Mouse (Mus musculus) megakaryocyte progenitor cell, adult 5-6 weeks (primary cell): ENCODE data around the gene Pianp. TPM values are rescaled to one million over a fixed set of nuclear protein-coding genes. Genes with fewer than 3 reads are reported as not detected.

ENCODE experiments used
- ATAC-seq: replicated peaks from 2 replicates; pipeline ENCODE4 v1.8.0; 2016; ENCODE audit warnings: mild to moderate bottlenecking, moderate TSS enrichment, inconsistent platforms; ENCODE audit not compliant: poor library complexity
- total RNA-seq, 2 experiments: library from RNA; stranded (forward) in 1 of 2; stranded (reverse) in 1 of 2; fragments of 157-497, 149-512 nt in 1 of 2; fragments of 200-1000 nt in 1 of 2; gene quantifications; 2 replicates each; pipeline versions ENCODE4 v1.2.3 to v1.2.4; 2015 to 2017

Gene Pianp
- total RNA-seq, 2 experiments from 2014 or later: 0.15 TPM; not detected in 1

DNA sequence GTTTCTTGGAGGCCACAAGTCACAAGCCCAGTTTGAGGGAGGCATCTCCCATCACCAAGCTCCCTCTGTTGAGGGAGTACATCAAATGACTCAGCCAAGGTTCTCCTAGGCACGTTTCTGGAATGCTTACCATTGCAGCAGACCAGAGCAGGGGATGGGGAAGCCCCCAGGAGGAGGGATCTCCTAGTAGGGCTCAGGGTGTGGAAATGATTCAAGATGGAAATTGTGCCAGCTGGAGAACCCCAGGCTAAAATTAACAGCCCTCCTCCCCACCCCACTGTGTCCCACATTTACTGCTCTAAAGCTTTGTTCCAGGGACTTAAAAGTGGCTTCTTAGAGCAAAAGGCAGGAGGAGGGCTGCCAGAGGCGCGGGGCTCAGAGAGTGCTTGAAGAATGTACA lies 8.6 kb downstream of the Pianp start:
- ATAC-seq: no peak

DNA sequence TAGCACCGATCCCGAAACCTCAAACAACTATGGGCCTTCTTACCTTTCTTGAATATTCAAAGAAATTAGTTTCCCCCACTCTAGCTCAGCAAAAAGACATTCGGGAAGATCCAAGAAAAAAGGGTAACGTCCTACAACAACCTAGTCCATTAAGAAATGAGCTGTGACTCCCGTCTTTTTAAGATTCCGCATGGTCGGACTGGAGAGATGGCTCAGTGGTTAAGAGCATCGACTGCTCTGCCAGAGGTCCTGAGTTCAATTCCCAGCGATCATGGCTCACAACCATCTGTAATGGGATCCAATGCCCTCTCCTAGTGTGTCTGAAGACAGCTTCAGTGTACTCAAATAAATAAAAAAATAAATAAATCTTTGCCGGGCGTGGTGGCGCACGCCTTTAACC lies 11.6 kb downstream of the Pianp start:
- ATAC-seq: no peak

DNA sequence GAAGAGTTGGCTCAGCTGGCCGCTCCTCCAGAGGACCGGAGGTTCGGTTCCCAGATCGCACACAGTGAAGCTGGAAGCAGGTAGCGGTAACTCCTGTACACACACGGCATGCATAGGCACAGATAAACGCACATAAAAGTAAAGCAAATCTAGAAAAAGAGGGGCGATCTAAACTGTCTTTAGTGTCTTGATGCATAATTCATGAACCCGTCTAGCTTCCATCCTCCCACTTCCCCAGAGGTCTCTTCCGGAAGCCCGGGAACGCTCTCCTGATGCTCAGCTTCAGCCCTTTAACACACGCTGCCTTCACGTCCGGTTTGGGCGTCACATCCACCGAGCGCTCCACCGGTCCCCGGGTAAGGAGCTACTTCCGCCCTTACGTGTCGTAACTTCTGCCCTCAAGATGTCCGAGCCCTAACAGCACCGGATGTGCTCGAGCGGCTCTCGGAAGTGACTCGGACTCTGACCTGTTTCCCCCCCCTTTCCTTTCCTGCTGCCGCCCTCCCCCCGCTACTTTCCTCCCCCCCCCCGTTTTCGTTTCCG lies 12.2 kb downstream of the Pianp start:
- peak; percentile 94 for ATAC-seq

DNA sequence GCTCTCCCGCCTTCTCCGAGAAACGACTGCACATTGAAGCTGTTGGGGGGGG lies 12.5 kb downstream of the Pianp start, which contains the start of gene Zfp384:
Gene Zfp384, plus strand, starts transcription at position 17 of the 52 bp plus-strand sequence.
- ATAC-seq: no peak

DNA sequence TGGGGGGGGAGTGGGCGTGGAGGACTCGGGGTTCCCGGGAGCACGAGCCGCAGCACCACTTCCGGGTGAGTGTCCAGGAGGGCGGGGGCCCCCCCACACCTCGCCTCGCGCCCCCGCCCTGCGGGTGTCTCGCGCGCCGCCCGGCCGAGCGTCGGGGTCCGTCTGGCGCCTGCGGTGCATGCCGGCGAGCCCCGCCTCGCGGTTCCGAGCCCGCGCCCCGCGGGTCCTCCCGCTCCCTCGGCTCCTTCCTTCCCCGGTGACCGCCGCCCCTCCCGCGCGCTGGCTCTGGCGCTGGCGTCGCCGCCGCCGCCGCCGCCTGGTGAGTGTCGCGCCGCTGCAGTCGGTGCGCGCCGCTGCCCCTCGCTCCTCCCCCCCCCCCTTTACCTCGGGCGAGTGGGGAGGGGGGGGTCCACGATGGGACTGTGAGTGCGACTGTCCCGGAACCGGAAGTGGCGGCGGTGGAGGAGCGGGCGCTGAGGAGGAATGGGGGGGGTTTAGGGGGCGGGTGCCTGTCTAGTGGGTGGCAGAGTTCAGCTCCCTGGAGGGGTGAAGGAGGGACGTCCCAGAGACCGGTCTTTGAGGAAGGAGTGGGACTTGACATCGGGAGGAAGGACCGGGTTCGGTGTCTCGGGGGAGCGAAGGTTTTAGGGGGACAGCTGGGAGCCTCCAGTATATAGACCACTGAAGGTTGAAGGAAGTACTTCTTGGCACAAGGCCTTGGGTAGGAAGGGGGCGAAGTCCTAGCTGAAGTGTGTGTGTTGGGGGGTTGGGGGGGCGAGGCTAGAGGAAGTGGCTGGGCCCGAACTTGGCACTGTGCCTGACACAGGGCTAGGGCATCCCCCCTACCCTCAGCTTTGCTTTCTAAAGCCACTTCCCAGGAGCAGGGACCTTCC lies 12.9 kb downstream of the Pianp start:
- peak; percentile 68 for ATAC-seq

DNA sequence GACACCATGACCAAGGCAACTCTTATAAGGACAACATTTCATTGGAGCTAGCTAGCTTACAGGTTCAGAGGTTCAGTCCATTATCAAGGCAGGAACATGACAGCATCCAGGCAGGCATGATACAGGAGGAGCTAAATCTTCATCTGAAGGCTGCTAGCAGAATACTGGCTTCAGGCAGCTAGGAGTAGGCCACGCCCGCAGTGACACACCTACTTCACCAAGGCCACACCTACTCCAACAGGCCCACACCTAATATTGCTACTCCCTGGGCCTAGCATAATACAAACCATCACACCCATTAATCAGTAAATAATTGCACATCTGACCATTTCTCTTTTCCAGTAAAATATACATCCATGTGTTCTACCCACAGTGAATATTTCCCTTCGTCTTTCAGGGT lies 21.2 kb downstream of the Pianp start:
- peak; percentile 88 for ATAC-seq

DNA sequence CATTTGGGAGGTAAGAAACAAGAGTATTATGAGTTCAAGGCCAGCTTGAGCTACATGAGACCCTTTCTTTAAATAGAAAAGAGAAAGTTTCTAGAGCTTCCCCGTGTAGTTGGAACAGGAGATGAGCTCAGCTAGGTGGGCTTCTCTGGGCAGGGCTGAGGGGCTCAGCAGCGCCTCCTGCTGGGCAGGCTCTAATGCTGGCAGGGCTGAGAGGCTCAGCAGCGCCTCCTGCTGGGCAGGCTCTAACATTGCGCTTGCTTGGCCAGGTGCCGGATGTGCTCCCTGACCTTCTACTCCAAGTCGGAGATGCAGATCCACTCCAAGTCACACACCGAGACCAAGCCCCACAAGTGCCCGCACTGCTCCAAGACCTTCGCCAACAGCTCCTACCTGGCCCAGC lies 34.0 kb downstream of the Pianp start:
- ATAC-seq: peak; percentile 99

DNA sequence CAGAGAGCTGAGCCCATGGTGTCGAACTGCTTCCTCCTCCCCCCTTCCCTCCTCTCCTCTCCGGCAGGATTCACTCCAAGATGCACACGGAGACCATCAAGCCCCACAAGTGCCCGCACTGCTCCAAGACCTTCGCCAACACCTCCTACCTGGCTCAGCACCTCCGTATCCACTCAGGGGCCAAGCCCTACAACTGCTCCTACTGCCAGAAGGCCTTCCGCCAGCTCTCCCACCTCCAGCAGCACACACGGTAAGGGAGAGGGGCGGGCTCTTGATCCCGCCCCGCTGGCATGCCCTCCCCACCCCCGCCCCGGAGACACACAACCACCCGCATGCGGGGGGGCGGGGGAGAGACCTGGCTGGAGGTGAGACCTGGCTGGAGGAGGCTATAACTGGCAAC lies 35.1 kb downstream of the Pianp start:
- ATAC-seq: no peak

DNA sequence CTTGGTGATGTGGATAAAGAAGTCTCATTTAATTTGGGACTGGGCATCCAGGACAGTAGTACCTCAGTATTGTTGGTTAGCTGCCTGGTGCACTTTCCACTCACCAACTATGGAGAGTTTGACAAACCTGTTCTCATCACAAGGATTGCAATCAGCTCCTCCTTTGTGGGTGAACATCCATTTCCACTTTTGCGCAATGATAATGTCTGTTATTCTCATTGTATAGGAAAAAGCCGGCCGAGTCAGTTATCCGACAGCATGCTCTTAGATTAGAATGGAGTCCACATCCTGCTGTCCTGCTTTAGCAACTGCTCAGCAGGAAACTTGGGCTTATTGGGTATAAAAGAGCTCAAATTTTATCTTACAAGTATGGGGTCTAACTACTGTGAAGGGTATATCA lies 42.2 kb downstream of the Pianp start:
- ATAC-seq: no peak

DNA sequence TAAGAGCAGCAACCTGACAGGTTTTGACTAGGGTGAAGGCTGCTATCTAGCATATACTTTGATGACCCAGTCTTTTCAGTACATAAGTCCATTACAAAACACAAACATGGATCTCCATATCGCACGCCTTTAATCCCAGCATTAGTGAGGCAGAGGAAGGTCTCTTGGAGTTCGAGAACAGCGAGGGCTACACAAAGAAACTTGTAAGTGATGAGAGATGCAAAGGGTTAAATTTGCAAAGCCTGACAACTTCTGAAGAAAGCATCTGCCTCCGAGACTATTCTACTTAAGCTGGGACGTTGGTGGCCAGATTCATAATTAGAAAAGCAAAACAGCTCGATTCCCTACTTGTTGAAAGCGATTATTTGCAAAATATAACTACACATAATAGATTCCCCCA lies 42.6 kb downstream of the Pianp start:
- ATAC-seq: peak; percentile 17

DNA sequence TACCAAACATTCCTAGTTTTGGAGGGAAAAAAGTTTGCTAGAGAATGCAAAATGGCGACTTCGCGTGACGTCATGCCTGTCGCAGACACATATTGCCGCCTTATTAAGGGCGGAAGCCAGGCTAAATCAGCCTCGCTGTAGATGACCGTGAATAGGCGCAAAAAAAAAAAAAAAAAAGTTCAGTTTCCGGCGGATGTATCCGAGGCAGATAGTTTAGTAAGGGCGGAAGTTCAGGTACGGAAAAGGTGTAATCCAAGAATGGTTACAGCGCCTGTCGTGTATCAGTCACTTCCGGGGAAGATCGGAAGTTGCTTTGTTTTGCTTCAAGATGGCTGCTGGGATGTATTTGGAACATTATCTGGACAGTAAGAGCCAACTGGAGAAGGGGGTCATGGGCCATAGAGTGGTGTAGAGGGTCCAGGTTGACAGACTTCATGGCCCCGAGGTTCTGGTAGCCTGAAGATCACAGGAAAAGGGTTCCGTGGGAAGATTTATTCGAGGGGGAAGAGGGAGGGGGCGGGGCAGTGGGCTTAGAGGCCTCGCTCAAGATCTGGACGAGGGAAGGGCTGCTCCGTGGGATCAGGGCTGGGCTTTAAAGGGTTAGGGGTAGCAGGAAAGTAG lies 43.1 kb downstream of the Pianp start, which contains the start of gene Ing4:
Gene Ing4, plus strand, starts transcription at position 228 of the 621 bp plus-strand sequence.
- peak; percentile 91 for ATAC-seq

DNA sequence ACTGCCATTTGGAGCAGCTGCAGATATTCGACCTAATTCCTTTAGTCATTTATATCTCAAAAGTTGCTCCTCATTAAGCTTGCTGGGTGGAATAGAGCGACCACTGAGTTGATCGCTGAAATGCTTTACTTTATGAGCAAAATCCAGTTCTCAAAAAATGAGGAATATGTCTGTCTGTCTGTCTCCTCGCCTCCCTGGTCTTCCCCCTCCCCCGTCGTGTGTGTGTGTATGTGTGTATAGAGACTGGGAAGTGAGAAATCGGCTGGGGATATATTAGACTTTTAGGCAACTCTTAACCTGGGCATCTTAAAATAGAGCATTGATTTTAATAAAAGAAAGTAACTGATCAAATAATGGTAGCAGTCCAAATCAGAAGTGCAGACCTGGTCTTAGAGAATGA lies 43.7 kb downstream of the Pianp start:
- ATAC-seq: no peak

DNA sequence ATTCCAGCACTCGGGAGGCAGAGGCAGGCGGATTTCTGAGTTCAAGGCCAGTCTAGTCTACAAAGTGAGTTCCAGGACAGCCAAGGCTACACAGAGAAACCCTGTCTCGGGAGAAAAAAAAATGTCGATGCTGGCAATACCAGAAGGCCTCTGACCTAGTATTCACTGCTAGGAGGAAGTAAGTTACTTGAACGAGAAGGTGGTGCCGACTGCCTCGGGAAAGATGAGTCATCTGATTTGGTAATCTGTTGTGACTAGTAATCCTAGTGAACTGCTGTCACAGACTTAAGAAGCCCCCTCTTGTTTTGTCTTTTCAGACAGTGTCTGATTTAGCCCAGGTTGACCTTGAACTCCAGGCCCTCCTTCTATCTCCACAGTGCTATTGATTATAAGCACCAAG lies 44.6 kb downstream of the Pianp start:
- peak; percentile 55 for ATAC-seq

DNA sequence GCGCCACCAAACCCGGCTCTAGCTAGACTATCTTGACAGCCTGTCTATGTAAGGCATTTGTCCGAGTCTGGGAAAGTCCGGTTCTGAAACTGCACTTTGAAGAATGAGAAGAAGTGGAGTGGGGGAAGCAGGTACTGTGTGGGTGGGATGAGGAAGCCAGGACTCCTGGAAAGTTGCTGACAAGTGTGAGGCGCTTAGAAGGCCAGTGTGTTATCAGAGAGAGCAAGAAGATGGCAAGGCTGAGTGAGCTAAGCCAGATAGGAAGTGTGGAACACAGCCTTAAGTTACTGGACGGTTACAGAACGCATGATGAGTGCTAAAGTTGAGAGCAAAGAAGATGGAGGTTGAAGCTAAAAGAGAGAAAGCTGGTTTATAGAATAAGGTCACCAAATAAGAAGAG lies 45.6 kb downstream of the Pianp start:
- no peak for ATAC-seq

DNA sequence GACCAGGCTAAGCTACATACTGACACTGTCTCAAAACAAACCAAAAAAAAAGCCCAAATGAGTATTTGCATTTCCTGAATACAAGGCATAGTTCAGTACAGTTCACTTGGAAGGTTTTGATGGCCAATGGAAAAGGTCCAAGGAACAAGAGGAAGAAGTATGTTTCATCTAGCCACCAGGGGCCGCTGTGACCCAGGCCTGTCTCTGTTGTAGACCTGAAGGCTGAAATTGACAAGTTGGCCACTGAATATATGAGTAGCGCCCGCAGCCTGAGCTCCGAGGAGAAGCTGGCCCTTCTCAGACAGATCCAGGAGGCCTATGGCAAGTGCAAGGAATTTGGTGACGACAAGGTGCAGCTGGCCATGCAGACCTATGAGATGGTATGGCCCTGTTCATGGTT lies 50.2 kb downstream of the Pianp start:
- peak; percentile 93 for ATAC-seq

DNA sequence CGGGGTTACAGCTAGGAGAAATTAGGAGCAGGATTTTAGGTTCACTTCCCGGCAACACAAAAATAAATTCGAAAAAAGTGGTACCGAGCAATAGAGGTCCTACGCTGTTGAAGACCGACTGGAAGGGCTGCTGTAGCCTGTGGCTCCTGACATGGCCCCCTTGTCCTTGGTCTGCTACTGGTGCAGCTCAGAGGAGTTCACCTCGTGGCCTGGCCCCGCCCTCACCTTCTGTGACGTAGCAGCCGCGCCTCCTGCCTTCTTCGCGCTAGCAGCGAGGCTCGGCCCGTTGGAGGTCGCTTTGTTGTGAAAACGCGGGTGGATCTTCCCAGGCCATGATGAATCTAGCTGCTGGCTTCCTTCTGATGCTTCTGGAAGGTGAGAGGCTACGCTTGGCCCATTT lies 53.2 kb downstream of the Pianp start, which contains the start of gene Acrbp:
Gene Acrbp, plus strand, starts transcription at position 12 of the 400 bp plus-strand sequence.
- ATAC-seq: no peak

DNA sequence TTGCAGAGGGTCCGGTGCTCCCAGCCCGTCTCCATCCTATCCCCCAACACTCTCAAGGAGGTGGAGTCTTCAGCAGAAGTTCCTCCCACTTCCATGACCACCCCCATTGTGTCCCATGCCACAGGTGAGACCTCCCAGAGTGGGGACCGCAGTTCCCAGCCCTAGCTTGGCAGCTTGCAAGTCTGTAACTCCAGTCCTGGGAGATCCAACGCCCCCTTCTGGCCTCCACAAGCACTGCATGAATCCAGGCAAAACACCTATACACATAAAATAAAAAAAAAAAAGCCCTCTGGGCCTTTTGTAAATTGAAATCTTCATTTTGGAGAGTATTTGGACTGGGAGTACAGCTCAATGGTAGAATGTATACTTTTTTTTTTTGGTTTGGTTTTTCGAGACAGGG lies 54.7 kb downstream of the Pianp start:
- peak; percentile 63 for ATAC-seq

Other genes with a start within 250 kb of the Pianp start
- gene Gm45234, start 240.7 kb upstream of the Pianp start, total RNA-seq (2015): not detected in 2 replicates
- gene Gm45234, start 240.7 kb upstream of the Pianp start, total RNA-seq (2017): not detected in 2 replicates
- gene Atn1, start 240.2 kb upstream of the Pianp start, total RNA-seq (2015): 25.2 and 25.7 TPM in 2 replicates
- gene Atn1, start 240.2 kb upstream of the Pianp start, total RNA-seq (2017): 1.2 and 2.9 TPM in 2 replicates
- not detected in 2 replicates for gene Eno2, start 227.0 kb upstream of the Pianp start, total RNA-seq (2015)
- not detected in 2 replicates for gene Eno2, start 227.0 kb upstream of the Pianp start, total RNA-seq (2017)
- gene Lrrc23, start 217.0 kb upstream of the Pianp start, total RNA-seq (2015): not detected in 2 replicates
- 0.17 TPM in 1 of 2 replicates, not detected in the other for gene Lrrc23, start 217.0 kb upstream of the Pianp start, total RNA-seq (2017)
- 1.6 and 2.2 TPM in 2 replicates for gene Spsb2, start 188.0 kb upstream of the Pianp start, total RNA-seq (2015)
- gene Spsb2, start 188.0 kb upstream of the Pianp start, total RNA-seq (2017): 6.0 and 9.0 TPM in 2 replicates
- 279 and 298 TPM in 2 replicates for gene Tpi1, start 182.4 kb upstream of the Pianp start, total RNA-seq (2015)
- gene Tpi1, start 182.4 kb upstream of the Pianp start, total RNA-seq (2017): 240 and 287 TPM in 2 replicates
- gene Usp5, start 167.2 kb upstream of the Pianp start, total RNA-seq (2015): 42.0 and 46.7 TPM in 2 replicates
- gene Usp5, start 167.2 kb upstream of the Pianp start, total RNA-seq (2017): 86.1 and 87.7 TPM in 2 replicates
- 130 and 145 TPM in 2 replicates for gene Cdca3, start 167.1 kb upstream of the Pianp start, total RNA-seq (2015)
- gene Cdca3, start 167.1 kb upstream of the Pianp start, total RNA-seq (2017): 149 and 159 TPM in 2 replicates
- not detected in 2 replicates for gene Gnb3, start 156.4 kb upstream of the Pianp start, total RNA-seq (2015)
- gene Gnb3, start 156.4 kb upstream of the Pianp start, total RNA-seq (2017): not detected in 2 replicates
- 1.3 and 3.5 TPM in 2 replicates for gene P3h3, start 138.9 kb upstream of the Pianp start, total RNA-seq (2015)
- gene P3h3, start 138.9 kb upstream of the Pianp start, total RNA-seq (2017): 1.00 and 2.5 TPM in 2 replicates
- not detected in 2 replicates for gene Gpr162, start 132.7 kb upstream of the Pianp start, total RNA-seq (2015)
- not detected in 2 replicates for gene Gpr162, start 132.7 kb upstream of the Pianp start, total RNA-seq (2017)
- gene Cd4, start 108.5 kb upstream of the Pianp start, total RNA-seq (2015): 0.42 and 1.0 TPM in 2 replicates
- gene Cd4, start 108.5 kb upstream of the Pianp start, total RNA-seq (2017): 0.08 and 1.0 TPM in 2 replicates
- 0.81 and 1.3 TPM in 2 replicates for gene Lag3, start 85.0 kb upstream of the Pianp start, total RNA-seq (2015)
- gene Lag3, start 85.0 kb upstream of the Pianp start, total RNA-seq (2017): 0.08 and 1.0 TPM in 2 replicates
- 15.9 and 18.8 TPM in 2 replicates for gene Ptms, start 76.6 kb upstream of the Pianp start, total RNA-seq (2015)
- 14.0 and 26.1 TPM in 2 replicates for gene Ptms, start 76.6 kb upstream of the Pianp start, total RNA-seq (2017)
- 71.3 and 82.7 TPM in 2 replicates for gene Mlf2, start 65.3 kb upstream of the Pianp start, total RNA-seq (2015)
- 57.0 and 58.8 TPM in 2 replicates for gene Mlf2, start 65.3 kb upstream of the Pianp start, total RNA-seq (2017)
- gene Cops7a, start 31.2 kb upstream of the Pianp start, total RNA-seq (2015): 86.3 and 90.2 TPM in 2 replicates
- gene Cops7a, start 31.2 kb upstream of the Pianp start, total RNA-seq (2017): 56.1 and 61.8 TPM in 2 replicates
- 67.9 and 69.9 TPM in 2 replicates for gene Zfp384, start 12.5 kb downstream of the Pianp start, total RNA-seq (2015)
- gene Zfp384, start 12.5 kb downstream of the Pianp start, total RNA-seq (2017): 26.2 and 29.3 TPM in 2 replicates
- 22.8 and 25.2 TPM in 2 replicates for gene Ing4, start 43.1 kb downstream of the Pianp start, total RNA-seq (2015)
- 44.4 and 49.8 TPM in 2 replicates for gene Ing4, start 43.1 kb downstream of the Pianp start, total RNA-seq (2017)
- 8.1 and 9.5 TPM in 2 replicates for gene Acrbp, start 53.0 kb downstream of the Pianp start, total RNA-seq (2015)
- gene Acrbp, start 53.0 kb downstream of the Pianp start, total RNA-seq (2017): 3.6 and 5.8 TPM in 2 replicates
- gene Lpar5, start 71.2 kb downstream of the Pianp start, total RNA-seq (2015): 6.7 and 10.6 TPM in 2 replicates
- gene Lpar5, start 71.2 kb downstream of the Pianp start, total RNA-seq (2017): 3.5 and 6.7 TPM in 2 replicates
- gene Chd4, start 99.3 kb downstream of the Pianp start, total RNA-seq (2015): 85.7 and 91.6 TPM in 2 replicates
- gene Chd4, start 99.3 kb downstream of the Pianp start, total RNA-seq (2017): 299 and 375 TPM in 2 replicates
- 42.8 and 43.7 TPM in 2 replicates for gene Nop2, start 135.2 kb downstream of the Pianp start, total RNA-seq (2015)
- 82.3 and 83.8 TPM in 2 replicates for gene Nop2, start 135.2 kb downstream of the Pianp start, total RNA-seq (2017)
- gene Iffo1, start 148.5 kb downstream of the Pianp start, total RNA-seq (2015): 14.3 and 18.1 TPM in 2 replicates
- gene Iffo1, start 148.5 kb downstream of the Pianp start, total RNA-seq (2017): 14.2 and 15.7 TPM in 2 replicates
- 3,979 and 4,068 TPM in 2 replicates for gene Gapdh, start 169.8 kb downstream of the Pianp start, total RNA-seq (2015)
- gene Gapdh, start 169.8 kb downstream of the Pianp start, total RNA-seq (2017): 1,418 and 1,569 TPM in 2 replicates
- gene Ncapd2, start 195.0 kb downstream of the Pianp start, total RNA-seq (2015): 205 and 228 TPM in 2 replicates
- gene Ncapd2, start 195.0 kb downstream of the Pianp start, total RNA-seq (2017): 207 and 256 TPM in 2 replicates
- 144 and 171 TPM in 2 replicates for gene Mrpl51, start 195.1 kb downstream of the Pianp start, total RNA-seq (2015)
- 128 and 156 TPM in 2 replicates for gene Mrpl51, start 195.1 kb downstream of the Pianp start, total RNA-seq (2017)
- 10.1 and 15.5 TPM in 2 replicates for gene Vamp1, start 218.9 kb downstream of the Pianp start, total RNA-seq (2015)
- 6.2 and 9.1 TPM in 2 replicates for gene Vamp1, start 218.9 kb downstream of the Pianp start, total RNA-seq (2017)
- gene Tapbpl, start 235.2 kb downstream of the Pianp start, total RNA-seq (2015): 5.2 and 7.4 TPM in 2 replicates
- gene Tapbpl, start 235.2 kb downstream of the Pianp start, total RNA-seq (2017): 16.2 and 18.6 TPM in 2 replicates
- 44.7 and 60.2 TPM in 2 replicates for gene Cd27, start 240.3 kb downstream of the Pianp start, total RNA-seq (2015)
- 28.9 and 41.9 TPM in 2 replicates for gene Cd27, start 240.3 kb downstream of the Pianp start, total RNA-seq (2017)